Mouse (Mus musculus) forebrain, embryonic 11.5 days (tissue): Measurements from ENCODE around the gene Filip1. TPM values are rescaled to one million over a fixed set of nuclear protein-coding genes. Genes with fewer than 3 reads are reported as not detected.

Experiments
- polyA plus RNA-seq: library from polyadenylated mRNA; unstranded; fragments of >200 nt; fragmentation: Nextera tagmentation; extraction: Ambion mirVana; gene quantifications from 2 replicates; pipeline ENCODE4 v1.2.1, GENCODE M21; 2014

Gene Filip1
- polyA plus RNA-seq, 1 experiment from 2014 or later = 13.6 TPM

Other genes with a start within 250 kb of the Filip1 start
- 77.6 and 84.9 TPM in 2 replicates for gene Tmem30a, start 219.3 kb downstream of the Filip1 start, polyA plus RNA-seq
- gene Senp6, start 54.1 kb upstream of the Filip1 start, polyA plus RNA-seq = 65.9 and 67.1 TPM in 2 replicates
- gene Myo6, start 152.2 kb upstream of the Filip1 start, polyA plus RNA-seq = 11.0 and 11.4 TPM in 2 replicates